ENCODE assay signal across 25 mouse cellular contexts in genomic region chr5:121019505-121019904, GRCm38 (mm10). TPM values are rescaled to one million over a fixed set of nuclear protein-coding genes. Genes with fewer than 3 reads are reported as not detected.
DNase-seq lines count a peak whose midpoint lies in the region; ATAC-seq and TF ChIP-seq lines count a peak whose summit lies in the region.
"Had no signal": no experiment of that assay in that cellular context is flagged by ENCODE, and none has a peak within 500 bp of the region (broad histone marks: within the 10 kb centered on the region; RNA-seq: fewer than 3 reads in every experiment).

No protein-coding gene starts in this region.

- H3K27ac ChIP-seq in left cerebral cortex, adult 2 months: peak overlapping the region; percentile 61; the same call in 1 of the 2 replicates
- H3K27ac ChIP-seq in cortical plate, adult 2 months (ENCODE audit: insufficient read depth, low read length): 0 out of 2 replicates have a peak overlapping the region, but pooled peaks have one; percentile 15
- H3K27ac ChIP-seq: embryonic facial prominence, embryonic 15.5 days; forebrain, embryonic 10.5 days; gastrocnemius, adult 2 months; hindbrain, embryonic 10.5 days; hindbrain, embryonic 14.5 days had no signal

- TF ChIP-seq POLR2A in cortical plate, adult 2 months (IDR thresholded peaks at IDR 0.05; ENCODE audit: extremely low read depth, insufficient read depth, low read length): no peak

- intact Hi-C loops in left cerebral cortex, adult 2 months (cut with DNase I): loop anchor here (1.0 kb wide), 1 partner anchor 10 kb away; no protein-coding TSS in a partner anchor
- intact Hi-C loops in left cerebral cortex, postnatal 4 days (cut with DNase I): no loop called here

- no peak for DNase-seq in frontal cortex, postnatal 14 days (ENCODE audit: low spot score in 2 of 2)
- DNase-seq in left cerebral cortex, adult 2 months (ENCODE audit: extremely low spot score in 1 of 2, low spot score in 2 of 2): no peak
- DNase-seq in left cerebral cortex, postnatal 4 days: no peak
- peak; percentile 94 for DNase-seq in telencephalon, adult 2 months (ENCODE audit: low read depth, low spot score)
- no peak for DNase-seq in lung, adult 18-20 months
- DNase-seq: adrenal gland, postnatal 14 days; cerebellum, adult 18-20 months; cerebellum, adult 9-11 months; cerebellum, postnatal 36 days; embryo, embryonic 11 days; gastrocnemius, adult 2 months; gastrocnemius, postnatal 25 days had no signal

- peak; percentile 88 for ATAC-seq in frontal cortex, adult (ENCODE audit: low TSS enrichment)
- ATAC-seq: forebrain, embryonic 14.5 days had no signal

- peaks cover 4% of the 10 kb centered on the region for H3K4me1 ChIP-seq in cortical plate, adult 2 months (ENCODE audit: control insufficient read depth, insufficient read depth, low read length)
- H3K4me1 ChIP-seq: embryonic facial prominence, embryonic 15.5 days; forebrain, embryonic 10.5 days; heart, embryonic 12.5 days had no signal

- TF ChIP-seq CTCF in left cerebral cortex, adult 2 months (IDR thresholded peaks at IDR 0.05): no peak
- TF ChIP-seq CTCF in cortical plate, adult 2 months (IDR thresholded peaks at IDR 0.05; ENCODE audit: extremely low read depth, insufficient read depth, low read length): no peak

- H3K4me3 ChIP-seq in left cerebral cortex, adult 2 months: no peak overlapping the region
- no peak overlapping the region for H3K4me3 ChIP-seq in cortical plate, adult 2 months (ENCODE audit: insufficient read depth, low read length)
- H3K4me3 ChIP-seq: embryonic facial prominence, embryonic 15.5 days; erythroblast, embryonic 14.5 days; forebrain, embryonic 10.5 days; gastrocnemius, adult 2 months; heart, embryonic 12.5 days; hindbrain, embryonic 10.5 days had no signal

RNA-seq across cellular contexts. Expression of gene Rph3a, which starts 9.6 kb away (rescaled TPM):
- 100 to 1,000 TPM; 329 to 347 TPM for total RNA-seq in left cerebral cortex, adult 2 months (2021)
- 100 to 1,000 TPM; 104 TPM for total RNA-seq in left cerebral cortex, postnatal 4 days (2021)
- 256 and 278 TPM in 2 replicates for polyA plus RNA-seq in cortical plate, adult 2 months (2012; rRNA removed)
- total RNA-seq: gastrocnemius, adult 2 months; granulocyte monocyte progenitor cell, adult 5-6 weeks; MEL had no signal
- polyA plus RNA-seq: C2C12; erythroblast, embryonic 14.5 days; heart, embryonic 12.5 days; heart, embryonic 16.5 days had no signal
